Mouse (Mus musculus): Measurements from ENCODE around the gene Iqck. TPM values are rescaled to one million over a fixed set of nuclear protein-coding genes. Genes with fewer than 3 reads are reported as not detected.

Gene Iqck
- polyA plus RNA-seq, 1 experiment from 2014 or later, result 4.5 TPM

DNA sequence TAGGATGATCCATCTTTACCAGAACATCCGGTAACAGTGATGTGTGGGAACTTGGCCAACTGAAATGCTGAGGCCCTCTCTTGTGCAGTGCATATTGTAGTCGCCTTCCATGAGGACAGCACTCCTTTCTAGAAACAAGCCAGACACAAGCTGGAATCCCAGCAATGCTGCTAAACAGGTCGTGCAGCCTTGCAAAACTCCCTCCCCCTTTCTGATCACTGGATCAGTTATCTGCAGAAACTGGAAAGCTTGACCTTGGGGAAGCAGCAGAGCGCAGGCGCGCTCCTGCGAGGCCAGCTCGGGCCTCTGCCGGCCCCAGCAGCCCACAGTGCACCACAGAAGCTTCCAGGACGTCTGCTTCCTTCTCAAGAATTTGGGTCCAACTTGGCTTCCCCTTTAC lies 6.8 kb upstream of the Iqck start:
- WGBS, result 90% methylated on average over 10 of the region's 10 CpGs

DNA sequence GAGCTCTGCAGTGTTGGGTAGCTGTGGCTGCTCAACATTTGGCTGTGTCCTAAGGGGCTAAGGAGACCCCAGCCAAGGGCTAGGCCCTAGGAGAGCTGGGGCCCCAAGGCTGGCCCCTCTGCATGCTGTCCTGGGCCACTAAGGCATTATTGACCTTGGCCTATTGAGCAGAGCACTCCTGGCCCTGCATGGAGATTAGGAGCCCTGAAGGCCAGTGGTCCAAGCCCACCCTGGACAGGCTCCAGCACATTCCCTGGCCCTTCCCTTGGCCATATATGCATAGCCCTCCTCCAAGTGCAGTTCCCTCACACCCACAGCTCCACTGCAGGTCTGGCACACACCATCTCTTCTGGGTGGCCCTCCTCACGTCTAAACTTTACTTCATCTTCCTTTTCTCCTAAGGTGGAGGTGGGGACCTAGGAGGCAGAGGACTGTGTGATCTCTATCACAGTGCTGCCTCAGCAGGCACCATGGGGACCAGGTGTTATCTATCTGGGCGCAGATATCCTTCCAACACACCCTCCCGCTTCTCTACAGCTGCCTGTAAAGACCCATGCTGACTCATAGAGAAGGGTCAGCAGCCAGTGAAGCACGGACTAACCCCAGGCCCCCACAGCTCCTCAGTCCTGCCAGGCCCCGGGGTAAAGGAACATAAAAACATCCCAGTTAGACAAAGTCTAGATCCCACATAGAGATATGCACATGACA lies 5.9 kb upstream of the Iqck start:
- Histone ChIP-seq H3K27ac (ENCODE audit: low read length) (no peak overlapping the region), H3K4me1 (replicated peaks; ENCODE audit: control insufficient read depth, insufficient read depth, low read length) (peaks cover 12% of the 10 kb centered on the region), H3K27me3 (replicated peaks; ENCODE audit: control insufficient read depth, insufficient read depth, low read length) (no peaks in the 10 kb centered on the region), H3K4me3 (replicated peaks; ENCODE audit: low read length) (no peak overlapping the region), H3K4me2 (ENCODE audit: low read length) (no peak overlapping the region), H3K36me3 (ENCODE audit: control insufficient read depth, insufficient read depth) (peaks cover 25% of the 10 kb centered on the region; the same call in 1 of the 2 replicates), H3K9me3 (ENCODE audit: control insufficient read depth, low read length) (no peaks in the 10 kb centered on the region), H3K9ac (replicated peaks; ENCODE audit: low read depth, low read length) (no peak overlapping the region)
- ATAC-seq, result no peak
- WGBS, result 86% methylated on average over 5 of the region's 5 CpGs

More for the DNA sequence above, 6.8 kb upstream of the Iqck start:
- Histone ChIP-seq H3K9ac (replicated peaks; ENCODE audit: low read depth, low read length) (no peak overlapping the region), H3K9me3 (ENCODE audit: control insufficient read depth, low read length) (no peaks in the 10 kb centered on the region), H3K4me1 (replicated peaks; ENCODE audit: control insufficient read depth, insufficient read depth, low read length) (peaks cover 3% of the 10 kb centered on the region; the same call in 1 of the 2 replicates), H3K27ac (ENCODE audit: low read length) (no peak overlapping the region), H3K36me3 (ENCODE audit: control insufficient read depth, insufficient read depth) (peaks cover 32% of the 10 kb centered on the region), H3K27me3 (replicated peaks; ENCODE audit: control insufficient read depth, insufficient read depth, low read length) (no peaks in the 10 kb centered on the region), H3K4me2 (ENCODE audit: low read length) (no peak overlapping the region), H3K4me3 (replicated peaks; ENCODE audit: low read length) (no peak overlapping the region)
- ATAC-seq, result no peak

DNA sequence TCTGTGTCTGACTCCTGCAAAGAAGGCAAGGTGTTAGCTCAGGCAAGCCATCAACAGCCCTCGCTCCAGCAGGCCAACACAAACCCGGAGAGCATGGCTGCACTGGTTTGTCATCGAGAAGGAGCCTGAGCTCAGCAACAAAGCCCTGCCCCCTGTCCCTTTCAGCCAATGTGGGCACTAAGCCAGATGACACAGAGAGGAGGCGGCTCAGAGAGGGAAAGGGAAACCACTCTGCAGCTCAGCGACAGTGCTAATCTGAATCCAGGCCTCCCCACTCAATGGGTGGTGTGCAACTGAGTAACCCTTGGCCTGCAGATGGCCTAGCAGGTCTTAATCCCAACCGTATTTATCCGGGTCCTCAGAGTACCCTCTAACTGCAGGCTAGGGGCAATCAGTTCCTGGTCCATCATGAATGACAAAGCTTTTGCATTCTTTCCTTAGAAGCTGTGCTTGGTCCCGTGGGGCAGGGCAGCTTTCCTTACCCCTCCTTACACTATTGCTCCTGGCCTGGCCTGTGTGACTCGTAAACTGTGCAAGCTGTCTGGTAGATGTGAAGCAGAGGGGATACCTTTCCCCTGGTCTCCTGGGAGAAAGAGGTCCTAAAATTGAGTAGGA lies 4.8 kb upstream of the Iqck start:
- 58% methylated on average over 9 of the region's 9 CpGs for WGBS
- no peak overlapping the region for H3K4me3 ChIP-seq (replicated peaks; ENCODE audit: low read length)
- no peak overlapping the region for H3K27ac ChIP-seq (ENCODE audit: low read length)
- no peak for ATAC-seq
- H3K9ac ChIP-seq (replicated peaks; ENCODE audit: low read depth, low read length), result no peak overlapping the region
- no peaks in the 10 kb centered on the region for H3K9me3 ChIP-seq (ENCODE audit: control insufficient read depth, low read length)
- H3K4me2 ChIP-seq (ENCODE audit: low read length), result no peak overlapping the region
- no peaks in the 10 kb centered on the region for H3K27me3 ChIP-seq (replicated peaks; ENCODE audit: control insufficient read depth, insufficient read depth, low read length)
- peaks cover 17% of the 10 kb centered on the region; the same call in 1 of the 2 replicates for H3K36me3 ChIP-seq (ENCODE audit: control insufficient read depth, insufficient read depth)
- peaks cover 16% of the 10 kb centered on the region for H3K4me1 ChIP-seq (replicated peaks; ENCODE audit: control insufficient read depth, insufficient read depth, low read length)

- Histone ChIP-seq H3K9ac (replicated peaks; ENCODE audit: low read depth, low read length) (no peak overlapping the region), H3K36me3 (ENCODE audit: control insufficient read depth, insufficient read depth) (peaks cover 13% of the 10 kb centered on the region; the same call in 1 of the 2 replicates)
- 90% methylated on average over 7 of the region's 7 CpGs for WGBS
Measured at GRCm38 (mm10) chr7:118851571-118851970, 4.0 kb upstream of the Iqck start.

GRCm38 (mm10) chr7:118852611-118853010 lies 2.9 kb upstream of the Iqck start:
- Histone ChIP-seq H3K9ac (replicated peaks; ENCODE audit: low read depth, low read length) (no peak overlapping the region), H3K9me3 (ENCODE audit: control insufficient read depth, low read length) (no peaks in the 10 kb centered on the region), H3K27me3 (replicated peaks; ENCODE audit: control insufficient read depth, insufficient read depth, low read length) (no peaks in the 10 kb centered on the region), H3K4me1 (replicated peaks; ENCODE audit: control insufficient read depth, insufficient read depth, low read length) (peaks cover 21% of the 10 kb centered on the region), H3K36me3 (ENCODE audit: control insufficient read depth, insufficient read depth) (peaks cover 9% of the 10 kb centered on the region; the same call in 1 of the 2 replicates), H3K4me3 (replicated peaks; ENCODE audit: low read length) (no peak overlapping the region), H3K27ac (ENCODE audit: low read length) (no peak overlapping the region), H3K4me2 (ENCODE audit: low read length) (no peak overlapping the region)
- WGBS, result 81% methylated on average over 4 of the region's 4 CpGs
- no peak for ATAC-seq

More at GRCm38 (mm10) chr7:118851571-118851970, 4.0 kb upstream of the Iqck start:
- no peak overlapping the region for H3K4me3 ChIP-seq (replicated peaks; ENCODE audit: low read length)
- H3K4me2 ChIP-seq (ENCODE audit: low read length), result no peak overlapping the region
- peaks cover 21% of the 10 kb centered on the region for H3K4me1 ChIP-seq (replicated peaks; ENCODE audit: control insufficient read depth, insufficient read depth, low read length)
- H3K27me3 ChIP-seq (replicated peaks; ENCODE audit: control insufficient read depth, insufficient read depth, low read length), result no peaks in the 10 kb centered on the region
- no peaks in the 10 kb centered on the region for H3K9me3 ChIP-seq (ENCODE audit: control insufficient read depth, low read length)
- ATAC-seq, result no peak
- H3K27ac ChIP-seq (ENCODE audit: low read length), result no peak overlapping the region

- no peaks in the 10 kb centered on the region for H3K9me3 ChIP-seq (ENCODE audit: control insufficient read depth, low read length)
- H3K27ac ChIP-seq (ENCODE audit: low read length), result no peak overlapping the region
- H3K4me2 ChIP-seq (ENCODE audit: low read length), result peak overlapping the region; percentile 91
- no peaks in the 10 kb centered on the region for H3K27me3 ChIP-seq (replicated peaks; ENCODE audit: control insufficient read depth, insufficient read depth, low read length)
- H3K4me1 ChIP-seq (replicated peaks; ENCODE audit: control insufficient read depth, insufficient read depth, low read length), result peaks cover 21% of the 10 kb centered on the region
- 0 out of 2 replicates have a peak, but pooled peaks cover 3% of the 10 kb centered on the region for H3K36me3 ChIP-seq (ENCODE audit: control insufficient read depth, insufficient read depth)
- 19% methylated on average over 3 of the region's 3 CpGs for WGBS
- H3K4me3 ChIP-seq (replicated peaks; ENCODE audit: low read length), result peak overlapping the region; percentile 81
- peak overlapping the region; percentile 68 for H3K9ac ChIP-seq (replicated peaks; ENCODE audit: low read depth, low read length)
- no peak for ATAC-seq
Measured at GRCm38 (mm10) chr7:118854606-118855005, 946 bp upstream of the Iqck start.

- Histone ChIP-seq H3K27me3 (replicated peaks; ENCODE audit: control insufficient read depth, insufficient read depth, low read length) (no peaks in the 10 kb centered on the region), H3K27ac (ENCODE audit: low read length) (peak within 1 kb of the TSS; percentile 81), H3K4me2 (ENCODE audit: low read length) (peak within 1 kb of the TSS; percentile 91), H3K4me3 (replicated peaks; ENCODE audit: low read length) (peak within 1 kb of the TSS; percentile 81), H3K9ac (replicated peaks; ENCODE audit: low read depth, low read length) (peak within 1 kb of the TSS; percentile 68), H3K4me1 (replicated peaks; ENCODE audit: control insufficient read depth, insufficient read depth, low read length) (peaks cover 19% of the 10 kb centered on the region), H3K9me3 (ENCODE audit: control insufficient read depth, low read length) (no peaks in the 10 kb centered on the region), H3K36me3 (ENCODE audit: control insufficient read depth, insufficient read depth) (no peaks in the 10 kb centered on the region)
- under 1% methylated on average over 46 of the region's 46 CpGs for WGBS
- peak; percentile 85 for ATAC-seq
Measured at GRCm38 (mm10) chr7:118855877-118856304, 339 bp downstream of the Iqck start, which contains the start of gene Knop1. Gene Knop1, minus strand, starts transcription at chr7:118856254.

GRCm38 (mm10) chr7:118858640-118859039 lies 3.1 kb downstream of the Iqck start:
- Histone ChIP-seq H3K9me3 (ENCODE audit: control insufficient read depth, low read length) (no peaks in the 10 kb centered on the region), H3K27ac (ENCODE audit: low read length) (no peak overlapping the region), H3K4me2 (ENCODE audit: low read length) (no peak overlapping the region), H3K9ac (replicated peaks; ENCODE audit: low read depth, low read length) (no peak overlapping the region), H3K4me1 (replicated peaks; ENCODE audit: control insufficient read depth, insufficient read depth, low read length) (peaks cover 19% of the 10 kb centered on the region), H3K27me3 (replicated peaks; ENCODE audit: control insufficient read depth, insufficient read depth, low read length) (no peaks in the 10 kb centered on the region), H3K4me3 (replicated peaks; ENCODE audit: low read length) (no peak overlapping the region), H3K36me3 (ENCODE audit: control insufficient read depth, insufficient read depth) (no peaks in the 10 kb centered on the region)
- ATAC-seq, result no peak
- 95% methylated on average over 1 of the region's 1 CpGs for WGBS

DNA sequence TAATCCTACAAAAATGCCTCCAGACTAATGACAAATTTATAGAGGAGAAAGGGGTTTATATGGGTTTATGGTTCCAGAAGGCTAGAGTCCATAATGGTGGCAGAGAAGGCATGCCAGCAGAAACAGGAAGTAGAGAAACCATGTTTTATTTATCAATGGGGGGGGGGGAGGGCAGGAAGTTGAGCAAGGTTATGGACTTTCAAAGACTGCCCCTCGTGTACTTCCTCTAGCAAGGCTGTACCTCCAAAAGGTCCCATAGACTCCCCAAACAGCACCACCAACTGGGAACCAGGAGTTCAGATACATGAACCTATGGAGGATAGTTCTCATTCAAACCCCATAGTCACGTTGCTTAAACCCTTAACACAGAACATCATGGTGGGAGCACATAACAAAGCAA lies 9.8 kb downstream of the Iqck start:
- H3K4me1 ChIP-seq (replicated peaks; ENCODE audit: control insufficient read depth, insufficient read depth, low read length), result no peaks in the 10 kb centered on the region
- no peak overlapping the region for H3K9ac ChIP-seq (replicated peaks; ENCODE audit: low read depth, low read length)

More for the DNA sequence above, 9.8 kb downstream of the Iqck start:
- no peak for ATAC-seq
- H3K4me2 ChIP-seq (ENCODE audit: low read length), result no peak overlapping the region
- no peak overlapping the region for H3K4me3 ChIP-seq (replicated peaks; ENCODE audit: low read length)
- no peaks in the 10 kb centered on the region for H3K36me3 ChIP-seq (ENCODE audit: control insufficient read depth, insufficient read depth)
- no peaks in the 10 kb centered on the region for H3K27me3 ChIP-seq (replicated peaks; ENCODE audit: control insufficient read depth, insufficient read depth, low read length)
- no peak overlapping the region for H3K27ac ChIP-seq (ENCODE audit: low read length)
- no peaks in the 10 kb centered on the region for H3K9me3 ChIP-seq (ENCODE audit: control insufficient read depth, low read length)
- WGBS, result 95% methylated on average over 2 of the region's 2 CpGs
